ENCODE assay signal across 7 mouse cellular contexts in the genomic region with DNA sequence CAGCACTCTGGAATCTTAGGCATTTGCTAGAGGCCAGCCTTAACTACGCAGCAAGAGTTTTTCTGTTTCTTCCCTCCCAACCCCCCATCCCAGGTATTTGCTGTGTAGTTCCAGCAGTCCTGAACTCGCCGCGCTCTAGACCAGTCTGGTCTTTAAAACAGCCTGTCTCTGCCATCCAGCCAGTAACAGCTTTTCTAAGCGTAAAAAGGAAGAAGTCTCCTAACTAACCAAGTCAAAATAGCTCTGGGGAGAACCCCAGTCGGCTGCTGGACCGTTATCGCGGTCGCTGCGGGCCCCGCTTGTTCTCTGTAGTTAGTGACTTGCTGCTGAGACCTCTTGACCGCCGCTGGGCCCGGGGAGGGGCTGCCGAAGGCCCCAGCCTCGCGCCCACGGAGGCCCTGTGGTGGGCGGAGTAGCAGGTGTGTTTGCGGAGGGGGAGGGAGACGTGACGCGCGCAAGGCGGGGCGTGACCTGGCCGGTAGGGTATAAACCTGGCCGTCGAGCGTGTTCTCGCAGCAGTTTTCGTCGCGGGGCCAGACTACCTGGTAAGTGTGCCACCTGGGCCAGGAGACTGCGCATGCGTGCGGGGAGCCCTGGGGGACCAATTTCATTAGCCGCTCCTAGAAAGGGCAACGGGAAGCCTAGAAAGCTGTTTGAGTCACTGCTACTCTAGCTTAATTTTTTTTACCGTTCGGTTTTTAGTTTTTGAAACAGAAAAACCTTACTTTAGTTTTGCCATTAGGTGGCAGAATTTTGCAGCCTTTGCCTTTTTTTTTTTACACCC. TPM values are rescaled to one million over a fixed set of nuclear protein-coding genes. Genes with fewer than 3 reads are reported as not detected.
DNase-seq lines count a peak whose midpoint lies in the region; ATAC-seq lines count a peak whose summit lies in the region.

No protein-coding gene starts in this region.

- H3K4me3 ChIP-seq in intestine, embryonic 16.5 days (ENCODE audit: low read length): peak overlapping the region; percentile 46
- peak overlapping the region; percentile 51 for H3K4me3 ChIP-seq in limb, embryonic 12.5 days (replicated peaks)
- peak overlapping the region; percentile 41 for H3K4me3 ChIP-seq in midbrain, embryonic 14.5 days (replicated peaks; ENCODE audit: low read depth, low read length)

- WGBS in intestine, embryonic 16.5 days: under 1% methylated on average over 42 of the region's 42 CpGs
- under 1% methylated on average over 42 of the region's 42 CpGs for WGBS in limb, embryonic 12.5 days
- 1% methylated on average over 41 of the region's 42 CpGs for WGBS in midbrain, embryonic 14.5 days

- H3K4me2 ChIP-seq in intestine, embryonic 16.5 days (ENCODE audit: low read depth, low read length): peak overlapping the region; percentile 69
- H3K4me2 ChIP-seq in limb, embryonic 12.5 days: peak overlapping the region; percentile 95
- H3K4me2 ChIP-seq in midbrain, embryonic 14.5 days (ENCODE audit: low read length): peak overlapping the region; percentile 96

- no peaks in the 10 kb centered on the region for H3K9me3 ChIP-seq in intestine, embryonic 16.5 days (ENCODE audit: control insufficient read depth, low read length)
- H3K9me3 ChIP-seq in limb, embryonic 12.5 days: no peaks in the 10 kb centered on the region
- no peaks in the 10 kb centered on the region for H3K9me3 ChIP-seq in midbrain, embryonic 14.5 days (ENCODE audit: control insufficient read depth, low read length)

- peak overlapping the region; percentile 81 for H3K27ac ChIP-seq in intestine, embryonic 16.5 days (ENCODE audit: low read length)
- peak overlapping the region; percentile 92 for H3K27ac ChIP-seq in limb, embryonic 12.5 days
- H3K27ac ChIP-seq in midbrain, embryonic 14.5 days (replicated peaks; ENCODE audit: low read depth, low read length): peak overlapping the region; percentile 32; the same call in 1 of the 2 replicates

- peak; percentile 73 for DNase-seq in adrenal gland, adult 8-10 months
- DNase-seq in embryo, embryonic 11.5 days (ENCODE audit: low read depth, low spot score): peak; percentile 61
- peak; percentile 28 to 58 for DNase-seq in gastrocnemius, postnatal 4 days (ENCODE audit: low spot score in 2 of 2)
- peak; percentile 78 for DNase-seq in midbrain, embryonic 14.5 days
- DNase-seq in spleen, adult 18-20 months: peak; percentile 77 to 82

- H3K9ac ChIP-seq in intestine, embryonic 16.5 days (ENCODE audit: low read depth, low read length): peak overlapping the region; percentile 62
- peak overlapping the region; percentile 64 for H3K9ac ChIP-seq in limb, embryonic 12.5 days (replicated peaks)
- H3K9ac ChIP-seq in midbrain, embryonic 14.5 days (replicated peaks; ENCODE audit: low read length): peak overlapping the region; percentile 51

- H3K4me1 ChIP-seq in intestine, embryonic 16.5 days (ENCODE audit: control insufficient read depth, insufficient read depth, low read length): peaks cover 28% of the 10 kb centered on the region
- peaks cover 24% of the 10 kb centered on the region for H3K4me1 ChIP-seq in limb, embryonic 12.5 days (replicated peaks)
- peaks cover 20% of the 10 kb centered on the region for H3K4me1 ChIP-seq in midbrain, embryonic 14.5 days (ENCODE audit: control insufficient read depth, insufficient read depth, low read length)

- H3K27me3 ChIP-seq in intestine, embryonic 16.5 days (replicated peaks; ENCODE audit: control insufficient read depth, insufficient read depth, low read length): no peaks in the 10 kb centered on the region
- no peaks in the 10 kb centered on the region for H3K27me3 ChIP-seq in limb, embryonic 12.5 days
- no peaks in the 10 kb centered on the region for H3K27me3 ChIP-seq in midbrain, embryonic 14.5 days (ENCODE audit: control insufficient read depth, insufficient read depth, low read length)

- peak; percentile 80 for ATAC-seq in intestine, embryonic 16.5 days
- peak; percentile 80 for ATAC-seq in limb, embryonic 12.5 days (ENCODE audit: insufficient number of reproducible peaks, insufficient read depth, low FRiP score, low TSS enrichment, low read depth)
- ATAC-seq in midbrain, embryonic 14.5 days (ENCODE audit: low FRiP score, low TSS enrichment): no peak

- H3K36me3 ChIP-seq in intestine, embryonic 16.5 days (ENCODE audit: control insufficient read depth, insufficient read depth, low read length): no peaks in the 10 kb centered on the region; the same call in 1 of the 2 replicates
- H3K36me3 ChIP-seq in limb, embryonic 12.5 days: 0 out of 2 replicates have a peak, but pooled peaks cover 5% of the 10 kb centered on the region
- H3K36me3 ChIP-seq in midbrain, embryonic 14.5 days (ENCODE audit: control insufficient read depth, insufficient read depth, low read length): no peaks in the 10 kb centered on the region

RNA-seq across cellular contexts. Expression of a gene that starts 5.8 kb away (rescaled TPM):
- 100 to 1,000 TPM; 139 to 231 (median 191) TPM for total RNA-seq in adrenal gland, adult 8-10 months (2022)
- 10 to 100 TPM; 59.1 to 67.0 TPM for total RNA-seq in gastrocnemius, postnatal 4 days (2021)
- polyA plus RNA-seq in intestine, embryonic 16.5 days (2015; fragmentation: Nextera tagmentation; extraction: Ambion mirVana): 208 and 249 TPM in 2 replicates
- 69.5 and 76.8 TPM in 2 replicates for polyA plus RNA-seq in limb, embryonic 12.5 days (2016; fragmentation: Nextera tagmentation; extraction: Ambion mirVana)
- 94.6 and 126 TPM in 2 replicates for polyA plus RNA-seq in midbrain, embryonic 14.5 days (2014; fragmentation: Nextera tagmentation; extraction: Ambion mirVana)

RNA-seq across cellular contexts. Expression of a gene that starts 23.6 kb away (rescaled TPM):
- total RNA-seq in adrenal gland, adult 8-10 months (2022): not detected
- total RNA-seq in gastrocnemius, postnatal 4 days (2021): not detected
- not detected in 2 replicates for polyA plus RNA-seq in intestine, embryonic 16.5 days (2015; fragmentation: Nextera tagmentation; extraction: Ambion mirVana)
- polyA plus RNA-seq in limb, embryonic 12.5 days (2016; fragmentation: Nextera tagmentation; extraction: Ambion mirVana): not detected in 2 replicates
- not detected in 2 replicates for polyA plus RNA-seq in midbrain, embryonic 14.5 days (2014; fragmentation: Nextera tagmentation; extraction: Ambion mirVana)

RNA-seq across cellular contexts. Expression of a gene that starts 36.2 kb away (rescaled TPM):
- total RNA-seq in adrenal gland, adult 8-10 months (2022): 100 to 1,000 TPM in 2 of 4 experiments, 10 to 100 TPM in 2; 67.8 to 135 (median 88.5) TPM
- 100 to 1,000 TPM; 117 to 139 TPM for total RNA-seq in gastrocnemius, postnatal 4 days (2021)
- 312 and 350 TPM in 2 replicates for polyA plus RNA-seq in intestine, embryonic 16.5 days (2015; fragmentation: Nextera tagmentation; extraction: Ambion mirVana)
- 272 and 281 TPM in 2 replicates for polyA plus RNA-seq in limb, embryonic 12.5 days (2016; fragmentation: Nextera tagmentation; extraction: Ambion mirVana)
- 214 and 233 TPM in 2 replicates for polyA plus RNA-seq in midbrain, embryonic 14.5 days (2014; fragmentation: Nextera tagmentation; extraction: Ambion mirVana)

RNA-seq across cellular contexts. Expression of a gene that starts 36.3 kb away (rescaled TPM):
- total RNA-seq in adrenal gland, adult 8-10 months (2022): 10 to 100 TPM; 45.9 to 83.0 (median 54.5) TPM
- total RNA-seq in gastrocnemius, postnatal 4 days (2021): 10 to 100 TPM; 25.9 to 32.2 TPM
- 24.7 and 28.2 TPM in 2 replicates for polyA plus RNA-seq in intestine, embryonic 16.5 days (2015; fragmentation: Nextera tagmentation; extraction: Ambion mirVana)
- polyA plus RNA-seq in limb, embryonic 12.5 days (2016; fragmentation: Nextera tagmentation; extraction: Ambion mirVana): 64.4 and 65.8 TPM in 2 replicates
- 31.5 and 49.6 TPM in 2 replicates for polyA plus RNA-seq in midbrain, embryonic 14.5 days (2014; fragmentation: Nextera tagmentation; extraction: Ambion mirVana)

Comparison
In these comparisons a context has a peak if more than half of its experiments do, and no peak if none do; other contexts are left out.
1. H3K27ac ChIP-seq: peak in every context shown above with its lines; median percentile 92 in limb, embryonic 12.5 days; 81 in intestine, embryonic 16.5 days; 32 in midbrain, embryonic 14.5 days.